Mouse (Mus musculus): ENCODE measurements around the gene Oscar.

GRCm38 (mm10) chr7:3606798-3607197, 9.2 kb downstream of the Oscar start:
- TF ChIP-seq CTCF (IDR thresholded peaks at IDR 0.05; ENCODE audit: borderline replicate concordance, insufficient read depth, low read length) (no peak), POLR2A (IDR thresholded peaks at IDR 0.05; ENCODE audit: low read depth, low read length) (no peak)

Data from embryonic fibroblast, embryonic 13.5 days (primary cell).